Mouse (Mus musculus): Measurements from ENCODE around the gene Bola3. TPM values are rescaled to one million over a fixed set of nuclear protein-coding genes. Genes with fewer than 3 reads are reported as not detected.

The Bola3 gene
- polyA plus RNA-seq, 1 experiment from 2014 or later: 162 TPM

- peaks cover 72% of the 10 kb centered on the region for H3K36me3 ChIP-seq (ENCODE audit: control insufficient read depth, insufficient read depth, low read length)
- H3K27ac ChIP-seq (replicated peaks): no peak overlapping the region
- WGBS: 80% methylated on average over 9 of the region's 9 CpGs
- H3K4me3 ChIP-seq (ENCODE audit: low read depth, low read length): no peak overlapping the region
- ATAC-seq (ENCODE audit: low FRiP score, low TSS enrichment) (no peak), DNase-seq (ENCODE audit: low spot score) (no peak)
- H3K4me1 ChIP-seq (replicated peaks; ENCODE audit: control insufficient read depth, insufficient read depth): no peaks in the 10 kb centered on the region
- no peak overlapping the region for H3K9ac ChIP-seq (ENCODE audit: low read length)
- TF ChIP-seq CTCF (IDR thresholded peaks at IDR 0.05; ENCODE audit: low read depth): no peak
- TF ChIP-seq EP300 (optimal IDR thresholded peaks at IDR 0.05): no peak
- H3K27me3 ChIP-seq (ENCODE audit: control insufficient read depth, insufficient read depth, low read length): no peaks in the 10 kb centered on the region
- H3K4me2 ChIP-seq (replicated peaks; ENCODE audit: low read depth): no peak overlapping the region
- H3K9me3 ChIP-seq (ENCODE audit: control insufficient read depth, low read length): no peaks in the 10 kb centered on the region
Measured at GRCm38 (mm10) chr6:83373704-83374300, 24.9 kb downstream of the Bola3 start.

- peak overlapping the region; percentile 53; the same call in 1 of the 2 replicates for H3K27ac ChIP-seq (replicated peaks)
- TF ChIP-seq CTCF (IDR thresholded peaks at IDR 0.05; ENCODE audit: low read depth): no peak
- no peak for TF ChIP-seq EP300 (optimal IDR thresholded peaks at IDR 0.05)
- H3K4me1 ChIP-seq (replicated peaks; ENCODE audit: control insufficient read depth, insufficient read depth): no peaks in the 10 kb centered on the region
- DNase-seq (ENCODE audit: low spot score) (no peak), ATAC-seq (ENCODE audit: low FRiP score, low TSS enrichment) (no peak)
- no peaks in the 10 kb centered on the region for H3K27me3 ChIP-seq (ENCODE audit: control insufficient read depth, insufficient read depth, low read length)
- H3K4me2 ChIP-seq (replicated peaks; ENCODE audit: low read depth): no peak overlapping the region
- peaks cover 36% of the 10 kb centered on the region for H3K36me3 ChIP-seq (ENCODE audit: control insufficient read depth, insufficient read depth, low read length)
- no peak overlapping the region for H3K9ac ChIP-seq (ENCODE audit: low read length)
- no peak overlapping the region for H3K4me3 ChIP-seq (ENCODE audit: low read depth, low read length)
- 78% methylated on average over 10 of the region's 10 CpGs for WGBS
- no peaks in the 10 kb centered on the region for H3K9me3 ChIP-seq (ENCODE audit: control insufficient read depth, low read length)
Measured at GRCm38 (mm10) chr6:83381510-83382491, 32.9 kb downstream of the Bola3 start.

GRCm38 (mm10) chr6:83385569-83386090, 36.7 kb downstream of the Bola3 start:
- H3K4me3 ChIP-seq (ENCODE audit: low read depth, low read length): no peak overlapping the region
- no peaks in the 10 kb centered on the region for H3K4me1 ChIP-seq (replicated peaks; ENCODE audit: control insufficient read depth, insufficient read depth)
- TF ChIP-seq CTCF (IDR thresholded peaks at IDR 0.05; ENCODE audit: low read depth) (no peak), EP300 (optimal IDR thresholded peaks at IDR 0.05) (no peak)
- H3K9me3 ChIP-seq (ENCODE audit: control insufficient read depth, low read length): no peaks in the 10 kb centered on the region
- H3K27ac ChIP-seq (replicated peaks): no peak overlapping the region
- no peak overlapping the region for H3K9ac ChIP-seq (ENCODE audit: low read length)
- no peak for DNase-seq (ENCODE audit: low spot score)
- no peak for ATAC-seq (ENCODE audit: low FRiP score, low TSS enrichment)
- H3K36me3 ChIP-seq (ENCODE audit: control insufficient read depth, insufficient read depth, low read length): peaks cover 10% of the 10 kb centered on the region; the same call in 1 of the 2 replicates
- no peak overlapping the region for H3K4me2 ChIP-seq (replicated peaks; ENCODE audit: low read depth)
- WGBS: 89% methylated on average over 9 of the region's 9 CpGs
- H3K27me3 ChIP-seq (ENCODE audit: control insufficient read depth, insufficient read depth, low read length): no peaks in the 10 kb centered on the region

GRCm38 (mm10) chr6:83392166-83392780, 43.3 kb downstream of the Bola3 start:
- 50% methylated on average over 8 of the region's 8 CpGs for WGBS
- H3K27me3 ChIP-seq (ENCODE audit: control insufficient read depth, insufficient read depth, low read length): no peaks in the 10 kb centered on the region
- no peak overlapping the region for H3K4me2 ChIP-seq (replicated peaks; ENCODE audit: low read depth)
- peak overlapping the region; percentile 58; the same call in 1 of the 2 replicates for H3K27ac ChIP-seq (replicated peaks)
- peaks cover 3% of the 10 kb centered on the region; the same call in 1 of the 2 replicates for H3K36me3 ChIP-seq (ENCODE audit: control insufficient read depth, insufficient read depth, low read length)
- no peak overlapping the region for H3K9ac ChIP-seq (ENCODE audit: low read length)
- no peak for ATAC-seq (ENCODE audit: low FRiP score, low TSS enrichment)
- TF ChIP-seq CTCF (IDR thresholded peaks at IDR 0.05; ENCODE audit: low read depth): peak; percentile 10; the same call in 1 of the 2 replicates
- no peak for TF ChIP-seq EP300 (optimal IDR thresholded peaks at IDR 0.05)
- DNase-seq (ENCODE audit: low spot score): no peak
- 0 out of 2 replicates have a peak, but pooled peaks cover 2% of the 10 kb centered on the region for H3K4me1 ChIP-seq (replicated peaks; ENCODE audit: control insufficient read depth, insufficient read depth)
- no peaks in the 10 kb centered on the region for H3K9me3 ChIP-seq (ENCODE audit: control insufficient read depth, low read length)
- no peak overlapping the region for H3K4me3 ChIP-seq (ENCODE audit: low read depth, low read length)

- TF ChIP-seq CTCF (IDR thresholded peaks at IDR 0.05; ENCODE audit: low read depth) (no peak), EP300 (optimal IDR thresholded peaks at IDR 0.05) (no peak)
- H3K4me3 ChIP-seq (ENCODE audit: low read depth, low read length): no peak overlapping the region
- ATAC-seq (ENCODE audit: low FRiP score, low TSS enrichment) (peak; percentile 55; the same call in 1 of the 2 replicates), DNase-seq (ENCODE audit: low spot score) (no peak)
- WGBS: 83% methylated on average over 4 of the region's 4 CpGs
- H3K4me2 ChIP-seq (replicated peaks; ENCODE audit: low read depth): no peak overlapping the region
- H3K36me3 ChIP-seq (ENCODE audit: control insufficient read depth, insufficient read depth, low read length): peaks cover 3% of the 10 kb centered on the region; the same call in 1 of the 2 replicates
- H3K9me3 ChIP-seq (ENCODE audit: control insufficient read depth, low read length): no peaks in the 10 kb centered on the region
- H3K27ac ChIP-seq (replicated peaks): 0 out of 2 replicates have a peak overlapping the region, but pooled peaks have one; percentile 45
- no peaks in the 10 kb centered on the region for H3K27me3 ChIP-seq (ENCODE audit: control insufficient read depth, insufficient read depth, low read length)
- H3K4me1 ChIP-seq (replicated peaks; ENCODE audit: control insufficient read depth, insufficient read depth): 0 out of 2 replicates have a peak, but pooled peaks cover 2% of the 10 kb centered on the region
- H3K9ac ChIP-seq (ENCODE audit: low read length): no peak overlapping the region
Measured at GRCm38 (mm10) chr6:83394122-83394521, 45.2 kb downstream of the Bola3 start.
